Mouse (Mus musculus) brain, embryonic 18.5 days (tissue): ENCODE measurements around the gene Crocc.

Source experiments
- DNase-seq: peaks from one replicate; pipeline ENCODE4 v3.0.0-alpha.2; 2012; ENCODE audit warnings: low read depth, low spot score

Gene Crocc

GRCm38 (mm10) chr4:141020811-141021613, 39.3 kb downstream of the Crocc start:
- DNase-seq, result peak; percentile 58

DNA sequence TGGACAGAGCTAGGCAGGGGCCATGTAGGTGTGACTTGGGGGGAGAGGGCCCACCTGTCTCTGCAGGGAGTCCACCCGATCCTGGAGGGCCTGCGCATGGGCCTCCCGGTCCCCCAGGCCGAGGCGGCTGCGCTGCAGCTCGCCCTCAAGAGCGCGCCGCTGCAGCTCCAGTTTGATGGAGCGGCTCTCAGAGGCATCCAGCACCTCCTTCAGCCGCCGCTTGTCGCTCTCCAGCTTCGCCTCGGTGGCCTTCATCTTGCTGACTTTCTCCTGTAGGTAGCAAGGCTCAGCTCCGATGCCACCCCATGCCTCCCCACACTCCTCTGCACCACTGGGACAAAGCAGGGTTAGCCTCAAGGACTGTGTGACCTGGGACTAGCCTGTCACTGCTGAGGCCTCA, 40.1 kb downstream of the Crocc start:
- DNase-seq, result no peak

- no peak for DNase-seq
These were observed 42.5 kb downstream of the Crocc start for GRCm38 (mm10) chr4:141017657-141018436.

DNA sequence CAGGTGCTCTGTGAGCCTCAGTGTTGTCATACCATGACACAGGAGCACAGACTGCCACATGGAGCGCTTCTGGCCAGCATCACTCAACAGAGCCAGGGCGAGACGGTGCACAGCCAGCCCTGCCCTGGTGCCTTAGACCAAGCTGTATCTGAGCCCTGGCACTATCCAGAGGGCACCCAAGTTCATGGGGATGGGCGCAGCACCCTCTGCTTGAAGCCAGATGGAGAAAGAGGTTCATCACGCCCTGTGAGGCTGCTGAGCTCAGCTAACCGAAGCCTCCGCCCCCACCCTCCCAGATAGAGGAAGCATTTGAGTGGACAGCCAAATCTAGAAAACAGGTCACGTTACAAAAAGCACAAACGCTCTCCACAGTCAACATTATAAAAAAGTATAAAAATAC, 44.0 kb downstream of the Crocc start:
- DNase-seq, result no peak

DNA sequence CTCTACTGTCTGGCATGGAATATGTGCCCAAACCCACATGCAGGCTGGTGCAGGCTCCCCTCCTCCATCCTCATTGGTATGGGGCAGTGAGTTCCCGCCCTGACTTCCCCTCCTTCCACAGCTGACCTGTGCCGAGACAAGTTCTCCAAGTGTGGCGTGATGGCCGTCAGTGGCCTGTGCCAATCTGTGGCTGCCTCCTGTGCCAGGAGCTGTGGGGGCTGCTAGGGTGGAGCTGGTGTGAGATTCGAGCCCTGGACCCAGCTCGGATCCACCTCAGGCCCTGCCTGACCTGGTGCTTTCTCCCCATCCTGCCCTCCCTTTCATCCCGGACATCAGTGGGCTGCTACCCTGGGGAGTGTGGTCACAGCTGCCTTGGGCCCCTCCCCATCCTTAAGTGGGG, 45.0 kb downstream of the Crocc start:
- no peak for DNase-seq

DNA sequence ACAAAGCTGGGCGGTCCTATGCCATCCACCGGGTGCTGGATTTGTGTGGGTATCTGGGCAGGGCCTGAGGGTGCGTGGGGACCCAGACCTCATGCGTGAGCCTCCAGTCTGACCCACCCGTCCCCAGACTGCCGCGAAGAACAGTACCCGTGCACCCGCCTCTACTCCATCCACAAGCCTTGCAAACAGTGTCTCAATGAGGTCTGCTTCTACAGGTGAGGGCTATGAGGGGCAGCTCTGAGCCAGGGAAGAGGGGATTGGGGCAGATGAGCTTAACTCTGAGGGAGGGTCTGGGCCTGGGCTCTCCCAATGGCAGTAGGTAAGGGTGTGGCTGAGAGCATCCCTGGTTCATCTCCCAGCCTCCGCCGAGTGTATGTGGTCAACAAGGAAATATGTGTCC, 45.5 kb downstream of the Crocc start:
- DNase-seq, result no peak

GRCm38 (mm10) chr4:141014114-141014513, 46.2 kb downstream of the Crocc start:
- DNase-seq, result no peak

- no peak for DNase-seq
These were observed 47.8 kb downstream of the Crocc start for GRCm38 (mm10) chr4:141012558-141012957.

GRCm38 (mm10) chr4:141011556-141012328, 48.6 kb downstream of the Crocc start:
- DNase-seq, result no peak

GRCm38 (mm10) chr4:141010941-141011429, 49.4 kb downstream of the Crocc start:
- DNase-seq, result no peak

DNA sequence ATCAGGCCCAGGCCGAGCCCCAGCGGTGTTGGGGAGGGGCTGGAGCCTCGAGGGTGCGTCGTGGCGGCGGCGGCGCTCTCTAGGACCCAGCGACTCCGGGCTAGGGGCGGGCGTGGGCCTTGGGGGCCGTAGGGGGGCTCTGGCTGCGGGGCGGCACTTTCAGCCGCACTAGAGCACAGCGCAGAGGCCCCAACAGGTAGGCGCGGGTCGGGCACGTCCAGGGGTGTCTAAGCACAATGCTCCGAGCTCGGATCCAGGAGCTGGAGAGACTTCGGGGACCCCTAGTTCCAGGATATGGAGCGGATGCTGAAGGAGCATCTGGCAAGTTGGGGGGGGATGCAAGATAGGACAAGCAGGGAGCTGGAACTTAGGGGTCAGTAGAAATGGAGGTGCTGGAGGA, 49.8 kb downstream of the Crocc start:
- no peak for DNase-seq

DNA sequence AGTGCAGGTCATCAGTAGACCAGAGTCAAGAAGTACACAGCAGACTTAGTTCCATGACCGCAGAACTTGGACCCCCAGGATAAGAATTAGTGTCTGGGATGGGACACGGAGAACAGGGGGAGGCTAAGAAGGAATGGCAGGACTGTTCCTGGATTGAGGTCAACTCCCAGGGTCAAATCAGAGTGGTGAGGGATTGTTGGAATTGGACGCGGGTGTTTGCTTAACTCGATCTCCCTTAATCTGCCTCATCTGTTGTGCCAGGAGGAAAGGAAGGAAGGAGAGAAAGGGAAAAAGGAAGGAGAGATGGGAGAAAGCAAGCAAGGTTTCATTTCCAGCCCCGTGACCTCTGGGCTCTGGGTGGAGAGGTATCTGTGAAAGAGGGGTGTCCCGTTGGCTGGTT, 50.2 kb downstream of the Crocc start, which contains the start of gene Mfap2:
Gene Mfap2 (plus strand): TSS at position 301 of the 400 bp plus-strand sequence.
- no peak for DNase-seq

GRCm38 (mm10) chr4:141008028-141008427, 52.3 kb downstream of the Crocc start:
- no peak for DNase-seq

- no peak for DNase-seq
These were observed 54.4 kb downstream of the Crocc start for GRCm38 (mm10) chr4:141005983-141006382.

- no peak for DNase-seq
These were observed 63.5 kb downstream of the Crocc start for GRCm38 (mm10) chr4:140996812-140997211.

- DNase-seq, result no peak
These were observed 64.5 kb downstream of the Crocc start for GRCm38 (mm10) chr4:140995811-140996210.

DNA sequence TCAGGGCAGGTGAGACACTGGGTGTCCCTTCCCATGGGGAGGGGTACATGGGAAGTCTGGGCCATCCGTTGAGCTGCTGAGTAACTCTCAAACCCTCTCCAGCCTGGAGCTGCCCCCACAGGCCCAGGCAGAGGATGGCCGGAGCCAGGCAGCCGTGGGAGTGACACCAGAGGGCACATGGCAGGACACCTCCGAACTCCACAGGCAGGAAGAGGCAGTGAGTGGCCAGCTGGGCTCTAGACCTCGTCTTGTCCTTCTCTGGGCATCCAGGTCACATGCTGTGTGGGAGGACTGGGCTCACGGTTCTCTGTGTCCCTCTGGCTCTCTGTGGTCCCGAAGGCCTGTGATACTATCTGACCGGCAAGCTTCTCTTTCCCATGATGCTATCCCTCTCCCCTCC, 66.5 kb downstream of the Crocc start:
- DNase-seq, result no peak

GRCm38 (mm10) chr4:140992215-140992614, 68.1 kb downstream of the Crocc start:
- DNase-seq, result no peak

DNA sequence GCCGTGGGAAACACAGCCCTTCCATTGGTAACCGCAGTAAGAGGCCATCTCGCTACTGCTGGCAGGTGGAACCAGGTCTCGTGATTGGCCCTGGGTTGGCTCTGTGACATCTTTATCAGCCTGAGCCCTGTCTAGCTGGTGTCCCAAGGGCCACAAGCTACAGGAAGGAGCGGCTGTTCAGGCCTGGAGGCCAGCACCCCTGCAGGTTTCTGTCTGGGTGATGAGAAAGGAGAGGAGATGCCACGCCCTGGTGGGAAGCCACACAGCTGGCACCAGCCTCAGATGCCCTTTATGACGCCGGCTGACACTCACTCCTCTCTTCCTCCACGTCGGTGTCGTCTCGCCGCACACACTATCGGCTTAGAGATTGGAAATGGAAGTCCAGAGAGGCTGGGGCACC, 70.9 kb downstream of the Crocc start:
- DNase-seq, result no peak

DNA sequence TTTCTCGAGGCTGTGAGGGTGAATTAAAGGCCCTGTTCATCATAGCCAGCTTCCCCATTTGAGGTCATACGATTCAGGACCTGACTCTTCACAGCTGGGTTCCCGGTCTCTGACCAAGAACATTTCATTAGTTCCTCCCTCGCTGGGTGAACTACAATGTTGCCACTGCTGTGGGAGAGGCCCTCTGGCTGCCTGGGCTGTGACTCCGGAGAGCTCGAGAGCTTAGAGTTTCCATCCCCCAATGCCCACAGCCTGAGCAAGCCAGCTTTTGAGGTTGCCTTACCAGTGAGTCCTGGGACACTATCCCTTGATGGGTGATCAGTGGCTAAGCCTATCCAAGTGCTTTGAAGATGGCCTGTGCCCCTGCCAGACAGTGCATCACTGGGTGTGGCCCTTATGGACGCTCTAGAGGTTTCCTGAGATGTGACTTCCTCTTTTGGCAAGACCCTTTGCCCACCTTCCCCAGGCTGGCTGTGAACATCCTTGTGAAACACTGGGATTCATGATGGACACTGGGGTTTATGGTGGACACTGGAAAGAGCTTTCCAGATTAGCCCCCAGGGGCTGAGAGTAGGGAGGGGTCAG, 71.6 kb downstream of the Crocc start:
- no peak for DNase-seq

DNA sequence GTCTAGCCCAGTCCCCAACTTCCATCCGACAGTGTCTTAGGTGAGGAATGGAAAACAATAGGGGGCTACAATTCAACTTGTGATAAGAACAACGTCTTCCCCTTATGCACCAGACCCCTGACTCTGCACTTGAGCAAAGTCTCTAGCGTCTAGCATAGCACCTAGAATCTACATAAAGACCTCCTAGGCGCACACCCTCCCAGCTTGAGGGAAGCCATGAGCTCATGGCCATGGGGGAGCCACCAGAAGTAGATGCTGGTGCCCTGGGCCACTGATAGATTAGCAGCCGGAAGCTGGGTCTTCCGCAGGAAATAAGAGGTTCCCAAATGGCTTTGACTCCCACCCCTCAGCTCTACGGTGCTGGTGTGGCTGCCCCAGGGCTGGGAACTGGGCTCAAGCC, 72.9 kb downstream of the Crocc start:
- no peak for DNase-seq
